Mouse (Mus musculus): ENCODE results near the gene Zp3.

The Zp3 gene

DNA sequence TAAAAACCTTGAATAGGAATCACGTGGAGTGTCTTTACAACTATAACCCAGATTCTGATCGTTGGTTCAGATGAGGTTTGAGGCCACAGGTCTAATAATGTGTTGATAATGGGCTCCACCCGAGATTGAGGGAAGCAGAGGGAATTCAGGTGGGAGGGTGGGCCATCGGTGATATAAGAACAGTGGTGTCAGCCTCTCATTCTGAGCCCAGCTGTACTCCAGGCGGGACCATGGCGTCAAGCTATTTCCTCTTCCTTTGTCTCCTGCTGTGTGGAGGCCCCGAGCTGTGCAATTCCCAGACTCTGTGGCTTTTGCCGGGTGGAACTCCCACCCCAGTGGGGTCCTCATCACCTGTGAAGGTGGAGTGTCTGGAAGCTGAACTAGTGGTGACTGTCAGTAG, at the start of gene Zp3:
Gene Zp3 (plus strand): TSS at position 196 of the 400 bp plus-strand sequence.
- in situ Hi-C loops (cut with MboI; ENCODE audit: low sequenced_read_pairs): loop anchor here (10.0 kb wide), 1 partner anchor 85 kb away; no protein-coding TSS in a partner anchor

DNA sequence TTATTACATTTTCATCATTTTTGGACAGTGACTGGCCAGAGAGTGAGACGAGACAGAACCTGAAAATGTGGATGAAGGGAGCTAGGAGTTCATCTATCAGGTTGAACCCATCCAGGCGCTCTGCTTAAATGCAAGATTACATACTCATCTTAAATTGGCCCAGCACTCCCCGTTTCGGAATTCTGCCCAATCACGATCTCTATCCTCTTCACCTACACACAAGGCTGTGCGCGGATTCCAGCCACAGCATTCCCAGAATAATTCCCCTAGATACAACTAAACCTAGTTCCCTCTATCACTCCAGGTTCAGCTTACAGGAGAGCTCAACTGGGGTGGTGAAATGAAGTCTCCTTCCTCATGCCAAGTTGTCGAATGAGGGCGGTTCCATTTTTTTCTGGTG, 48.4 kb upstream of the Zp3 start:
- in situ Hi-C loops (cut with MboI; ENCODE audit: low sequenced_read_pairs): no loop called here

DNA sequence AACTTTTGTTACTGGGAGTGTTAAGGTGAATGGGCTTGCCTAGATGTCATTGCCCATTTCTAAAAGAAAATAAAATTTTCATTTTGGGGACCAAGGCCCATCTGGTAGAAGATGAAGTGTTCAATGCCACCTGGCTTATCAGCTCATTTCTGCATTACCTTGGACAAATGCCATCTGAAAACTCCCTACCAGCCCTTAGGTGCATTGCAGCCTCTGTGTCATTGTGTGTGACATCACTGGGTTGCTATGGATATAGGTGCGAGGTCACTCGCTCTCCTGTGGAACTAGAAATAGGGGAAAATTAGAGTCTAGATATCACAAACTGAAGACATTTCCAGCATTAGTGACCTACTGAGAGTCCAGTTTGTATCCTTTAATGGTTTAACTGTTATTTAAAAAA, 47.5 kb upstream of the Zp3 start:
- in situ Hi-C loops (cut with MboI; ENCODE audit: low sequenced_read_pairs): no loop called here

DNA sequence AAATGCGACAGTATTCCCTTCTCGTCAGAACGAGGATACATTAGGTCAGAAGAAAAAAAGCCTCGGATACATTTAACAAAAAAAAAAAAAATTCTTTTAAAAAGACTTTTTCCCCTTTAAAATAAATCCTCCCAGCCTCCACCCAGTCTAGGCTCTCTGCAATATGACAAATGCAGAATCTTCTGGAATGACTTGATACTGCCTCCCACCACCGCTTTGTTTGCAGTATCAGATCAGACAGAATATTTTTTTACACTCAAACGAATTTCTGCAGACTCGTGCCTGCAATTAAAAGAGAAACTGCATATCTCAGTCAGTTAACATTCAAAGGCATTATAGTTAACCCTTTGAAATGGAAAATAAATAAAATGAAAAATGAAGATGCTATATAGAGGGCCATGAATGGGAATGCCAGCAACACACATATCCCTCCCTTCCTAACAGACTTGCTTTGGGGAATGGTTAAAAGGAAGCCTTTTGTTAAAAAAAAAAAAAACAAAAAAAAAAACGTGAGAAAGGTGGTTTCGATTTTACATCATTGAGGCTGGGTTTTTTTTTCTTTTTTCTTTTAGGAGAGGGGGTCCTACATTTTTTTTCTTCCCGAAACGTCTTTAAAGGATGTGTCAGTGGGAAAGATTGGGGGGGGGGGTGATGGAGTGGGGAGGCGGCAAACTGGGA, 46.5 kb upstream of the Zp3 start:
- in situ Hi-C loops (cut with MboI; ENCODE audit: low sequenced_read_pairs): no loop called here

GRCm38 (mm10) chr5:135933900-135934441, 45.9 kb upstream of the Zp3 start:
- in situ Hi-C loops (cut with MboI; ENCODE audit: low sequenced_read_pairs): no loop called here

DNA sequence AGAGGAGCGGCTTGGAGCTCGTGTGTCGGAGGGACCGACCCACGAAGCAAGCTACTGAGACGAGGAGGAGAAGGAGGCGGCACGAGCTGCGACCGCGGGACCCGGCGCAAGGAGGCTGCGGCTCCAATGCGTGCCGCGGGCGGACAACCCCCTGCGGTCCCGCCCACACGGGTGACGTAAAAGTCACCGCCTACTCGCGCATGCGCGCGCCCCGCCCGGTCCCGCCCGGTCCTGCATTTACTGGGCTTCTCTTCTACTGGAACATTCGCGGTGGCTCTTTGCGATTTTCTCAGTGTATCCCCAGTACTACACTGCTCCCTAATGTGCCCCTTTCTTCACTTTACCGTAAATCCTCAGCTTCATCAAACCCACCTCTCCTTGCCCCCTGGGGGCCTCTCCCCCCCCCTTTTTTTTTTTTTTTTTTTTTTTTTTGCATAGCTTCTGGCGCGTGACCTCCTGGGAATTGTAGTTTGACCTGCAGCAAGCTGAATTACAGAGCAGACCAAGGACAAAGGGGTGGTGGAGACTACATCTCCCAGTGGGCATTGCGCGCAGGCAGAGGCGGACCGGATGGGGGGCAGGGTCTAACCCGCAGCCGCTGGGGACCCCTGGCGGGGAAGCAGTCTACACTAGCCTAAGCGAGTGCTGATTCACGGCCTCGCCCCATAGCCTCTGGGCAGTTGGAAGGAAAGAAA, 45.3 kb upstream of the Zp3 start, which contains the start of gene Ywhag:
Gene Ywhag (minus strand): TSS at position 136 of the 695 bp plus-strand sequence.
- in situ Hi-C loops (cut with MboI; ENCODE audit: low sequenced_read_pairs): no loop called here

DNA sequence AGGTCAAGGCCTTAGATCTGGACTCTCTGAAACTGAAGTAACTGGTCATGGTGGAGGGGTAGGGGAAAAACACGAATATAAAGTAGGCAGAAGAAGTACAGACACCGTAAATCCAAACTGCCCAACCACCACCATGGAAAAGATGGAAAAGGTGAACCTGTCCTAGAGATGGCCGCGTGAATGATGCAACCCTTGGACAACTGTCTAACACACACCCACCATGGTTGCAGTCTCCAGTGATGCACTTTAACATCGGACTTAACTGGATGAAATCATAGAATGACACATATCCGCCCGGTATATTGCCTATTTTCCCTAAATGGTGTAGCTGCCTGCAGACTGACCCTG, 44.7 kb upstream of the Zp3 start:
- in situ Hi-C loops (cut with MboI; ENCODE audit: low sequenced_read_pairs): no loop called here

DNA sequence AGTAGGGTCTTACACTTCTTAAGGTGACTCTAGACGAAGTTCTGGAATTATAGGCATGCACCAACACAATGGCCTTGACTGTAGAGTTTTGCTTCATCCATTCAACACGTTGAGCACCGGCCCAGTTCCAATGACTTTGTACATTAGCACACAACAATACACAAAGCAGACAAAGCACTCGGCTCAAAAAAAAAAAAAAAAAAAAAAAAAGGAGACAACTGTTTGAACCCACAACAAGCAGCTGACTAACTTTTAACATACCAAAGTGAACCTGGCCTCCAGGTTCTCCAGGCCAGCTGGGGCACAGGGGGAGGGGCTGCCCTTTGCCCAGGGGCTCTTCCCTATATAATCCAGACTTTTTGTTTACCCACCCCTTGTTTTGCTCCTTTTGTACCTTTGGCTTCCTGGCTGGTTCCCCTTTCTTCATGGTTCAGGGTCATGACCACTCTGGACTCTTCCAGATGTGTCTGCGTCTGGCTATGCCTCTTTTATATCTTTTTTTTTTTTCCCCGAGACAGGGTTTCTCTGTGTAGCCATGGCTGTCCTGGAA, 44.2 kb upstream of the Zp3 start:
- in situ Hi-C loops (cut with MboI; ENCODE audit: low sequenced_read_pairs): no loop called here

GRCm38 (mm10) chr5:135940587-135940986, 39.3 kb upstream of the Zp3 start:
- in situ Hi-C loops (cut with MboI; ENCODE audit: low sequenced_read_pairs): no loop called here

GRCm38 (mm10) chr5:135942710-135943109, 37.2 kb upstream of the Zp3 start:
- in situ Hi-C loops (cut with MboI; ENCODE audit: low sequenced_read_pairs): no loop called here

- in situ Hi-C loops (cut with MboI; ENCODE audit: low sequenced_read_pairs): no loop called here
These were observed 33.9 kb upstream of the Zp3 start for GRCm38 (mm10) chr5:135945916-135946408.

DNA sequence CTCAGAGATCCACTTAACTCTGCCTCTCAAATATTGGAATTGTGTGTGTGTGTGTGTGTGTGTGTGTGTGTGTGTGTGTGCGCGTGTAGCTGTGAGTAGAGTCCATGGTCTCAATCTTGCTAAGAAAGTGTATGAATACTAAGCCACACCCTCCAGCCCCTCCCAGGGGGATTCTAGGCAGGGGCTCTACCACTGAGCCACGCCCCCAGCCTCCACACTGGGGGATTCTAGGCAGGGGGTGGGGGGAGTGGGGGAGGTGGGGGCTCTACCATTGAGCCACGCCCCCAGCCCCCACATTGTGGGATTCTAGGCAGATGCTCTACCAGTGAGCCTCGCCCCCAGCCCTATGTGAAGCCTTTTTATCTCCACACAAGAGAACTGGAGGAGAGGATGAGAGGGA, 33.3 kb upstream of the Zp3 start:
- in situ Hi-C loops (cut with MboI; ENCODE audit: low sequenced_read_pairs): no loop called here

- in situ Hi-C loops (cut with MboI; ENCODE audit: low sequenced_read_pairs): no loop called here
These were observed 29.0 kb upstream of the Zp3 start for GRCm38 (mm10) chr5:135950710-135951412.

- in situ Hi-C loops (cut with MboI; ENCODE audit: low sequenced_read_pairs): no loop called here
These were observed 28.2 kb upstream of the Zp3 start for GRCm38 (mm10) chr5:135951660-135952059.

DNA sequence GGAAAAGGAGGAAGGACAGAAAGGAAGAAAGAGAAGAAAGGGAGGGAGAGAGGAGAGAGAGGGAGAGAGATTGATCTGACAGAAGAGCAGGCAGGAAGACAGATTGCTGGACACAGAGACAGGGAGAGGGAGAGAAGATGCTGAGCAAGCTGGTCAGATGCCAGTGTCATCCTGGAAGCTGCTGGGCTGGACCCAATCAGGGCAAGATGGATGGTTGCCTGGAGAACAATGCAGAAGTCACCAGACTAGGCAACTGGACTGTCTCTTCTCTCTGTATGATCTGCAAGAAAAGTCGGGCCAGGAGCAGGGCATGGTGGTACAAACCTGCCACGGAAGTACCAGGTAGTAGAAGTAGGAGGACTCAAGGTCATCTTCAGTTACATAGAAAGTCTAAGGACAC, 27.1 kb upstream of the Zp3 start:
- in situ Hi-C loops (cut with MboI; ENCODE audit: low sequenced_read_pairs): no loop called here

GRCm38 (mm10) chr5:135956300-135957206, 23.3 kb upstream of the Zp3 start:
- in situ Hi-C loops (cut with MboI; ENCODE audit: low sequenced_read_pairs): no loop called here

GRCm38 (mm10) chr5:135957207-135957974, 22.5 kb upstream of the Zp3 start:
- in situ Hi-C loops (cut with MboI; ENCODE audit: low sequenced_read_pairs): no loop called here

DNA sequence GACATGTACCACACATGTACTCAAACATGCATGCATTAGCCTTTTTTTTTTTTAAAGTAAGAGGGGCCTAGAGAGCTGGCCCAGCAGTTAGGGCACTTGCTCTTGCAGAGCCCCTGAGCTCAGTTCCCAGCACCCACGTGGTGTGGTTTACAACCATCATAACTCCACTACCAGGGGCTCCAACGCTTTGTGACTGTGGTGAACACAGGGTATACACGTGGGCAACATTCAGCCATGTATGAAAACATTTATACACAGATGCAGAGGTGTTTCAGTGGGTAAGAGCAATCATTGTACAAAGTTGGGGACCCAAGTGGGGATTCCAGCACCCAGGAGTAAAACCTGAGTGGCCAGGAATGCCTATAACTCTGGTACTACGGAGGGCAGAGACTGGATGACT, 21.5 kb upstream of the Zp3 start:
- in situ Hi-C loops (cut with MboI; ENCODE audit: low sequenced_read_pairs): no loop called here

- in situ Hi-C loops (cut with MboI; ENCODE audit: low sequenced_read_pairs): no loop called here
These were observed 20.0 kb upstream of the Zp3 start for GRCm38 (mm10) chr5:135959911-135960310.

Measured in CH12F3 (cell line).